Mouse (Mus musculus): ENCODE data around the gene Gm11937. TPM values are rescaled to one million over a fixed set of nuclear protein-coding genes. Genes with fewer than 3 reads are reported as not detected.

Gm11937 gene
- not detected for polyA plus RNA-seq (2012; fragmentation: generic; extraction: Trizol)

GRCm38 (mm10) chr11:99610089-99610488 lies at the start of gene Gm11937:
Gene Gm11937 (minus strand): TSS chr11:99610189.

DNA sequence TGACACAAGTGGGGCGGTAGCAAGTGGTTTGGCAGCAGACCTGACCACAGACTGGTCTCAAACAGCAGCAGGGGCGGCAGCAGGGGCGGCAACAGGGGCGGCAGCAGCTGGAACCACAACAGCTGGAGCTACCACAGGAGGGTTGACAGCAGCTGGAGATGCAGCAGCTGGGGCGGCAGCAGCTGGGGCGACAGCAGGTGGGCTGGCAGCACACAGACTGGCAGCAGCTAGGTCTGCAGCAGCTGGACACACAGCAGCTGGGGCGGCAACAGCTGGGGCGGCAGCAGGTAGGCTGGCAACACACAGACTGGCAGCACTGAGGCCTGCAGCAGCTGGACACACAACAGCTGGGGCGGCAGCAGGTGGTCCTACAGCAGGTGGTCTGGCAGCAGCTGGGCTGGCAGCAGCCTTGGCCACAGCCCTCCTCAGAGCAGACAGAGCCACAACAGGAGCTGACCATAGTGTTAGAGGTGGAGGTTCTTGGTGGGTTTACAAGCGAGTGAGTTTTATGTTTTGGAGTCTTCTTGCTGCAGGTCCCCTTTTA lies 48.5 kb upstream of the Gm11937 start, which contains the start of gene Gm11563:
Gene Gm11563 (minus strand): TSS at position 494 of the 544 bp plus-strand sequence.

DNA sequence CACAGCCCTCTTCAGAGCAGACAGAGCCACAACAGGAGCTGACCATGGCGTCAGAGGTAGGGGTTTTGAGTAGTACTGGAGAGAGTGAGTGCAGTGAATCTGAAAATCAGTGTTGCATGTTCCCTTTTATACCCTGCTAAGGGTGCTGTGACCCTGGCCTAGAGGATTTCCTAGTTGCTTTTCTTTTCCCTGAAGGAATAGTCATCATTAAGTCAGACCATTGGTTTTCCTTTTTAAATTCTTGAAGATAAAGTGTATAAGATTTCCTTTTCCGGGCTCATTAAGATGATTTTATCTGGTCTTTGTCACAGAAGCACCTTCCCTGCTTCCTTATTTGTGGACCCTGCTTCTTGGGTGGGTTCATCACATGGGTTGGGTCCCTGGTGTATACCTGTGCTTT lies 40.1 kb upstream of the Gm11937 start, which contains the start of gene Gm11555:
Gene Gm11555 (minus strand): TSS at position 101 of the 400 bp plus-strand sequence.

GRCm38 (mm10) chr11:99643635-99644139 lies 33.7 kb upstream of the Gm11937 start, which contains the start of gene Krtap4-7:
Gene Krtap4-7 (minus strand): TSS chr11:99644089.

DNA sequence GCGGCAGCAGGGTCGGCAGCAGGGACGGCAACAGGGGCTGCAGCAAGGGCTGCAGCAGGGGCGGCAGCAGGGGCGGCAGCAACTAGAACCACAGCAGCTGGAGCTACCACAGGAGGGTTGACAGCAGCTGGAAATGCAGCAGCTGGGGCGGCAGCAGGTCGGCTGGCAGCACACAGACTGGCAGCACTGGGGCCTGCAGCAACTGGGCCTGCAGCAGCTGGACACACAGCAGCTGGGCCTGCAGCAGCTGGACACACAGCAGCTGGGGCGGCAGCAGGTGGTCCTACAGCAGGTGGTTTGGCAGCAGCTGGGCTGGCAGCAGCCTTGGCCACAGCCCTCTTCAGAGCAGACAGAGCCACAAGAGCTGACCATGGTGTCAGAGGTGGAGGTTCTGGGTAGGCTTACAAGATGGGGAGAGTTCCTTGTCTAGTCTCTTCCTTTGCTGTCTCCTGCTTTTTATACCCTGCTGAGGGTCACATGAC lies 24.7 kb upstream of the Gm11937 start, which contains the start of gene Krtap4-2:
Gene Krtap4-2 (minus strand): TSS at position 432 of the 482 bp plus-strand sequence.

DNA sequence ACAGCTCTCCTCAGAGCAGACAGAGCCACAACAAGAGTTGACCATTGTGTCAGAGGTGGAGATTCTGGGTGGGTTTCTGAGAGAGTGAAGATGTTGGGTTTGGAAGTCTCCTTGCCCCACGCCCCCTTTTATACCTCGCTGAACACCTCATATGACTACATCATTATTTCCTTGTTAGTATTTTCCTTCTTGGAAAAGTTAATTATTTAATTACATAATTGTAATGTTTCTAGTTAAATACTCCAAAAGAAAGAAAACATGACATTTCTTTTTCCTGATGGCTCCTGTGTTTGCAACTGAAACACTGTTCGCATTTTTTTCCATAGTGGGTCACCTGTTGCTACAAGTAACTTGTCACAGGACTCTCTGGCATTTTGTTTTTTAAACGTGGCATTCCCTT lies 18.1 kb upstream of the Gm11937 start, which contains the start of gene Krtap4-1:
Gene Krtap4-1 (minus strand): TSS at position 101 of the 400 bp plus-strand sequence.

DNA sequence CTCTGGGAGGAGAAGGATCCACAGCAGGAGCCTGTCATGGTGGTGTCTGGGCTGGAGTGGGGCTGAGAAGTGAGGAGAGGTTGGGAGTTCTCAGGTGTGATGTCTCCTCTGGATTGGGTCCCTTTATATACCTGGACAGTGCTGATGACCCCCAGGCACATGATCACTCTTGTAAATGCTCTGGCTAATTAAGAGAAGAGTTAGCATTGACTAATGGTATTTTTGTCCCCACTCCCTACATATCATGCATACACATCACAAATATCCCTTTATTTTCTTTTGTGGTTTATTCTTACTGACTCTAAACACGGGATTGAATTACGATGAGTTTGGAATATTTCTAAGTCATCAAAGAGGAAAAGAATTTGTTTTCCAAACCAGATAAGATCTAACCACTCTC lies 10.3 kb upstream of the Gm11937 start, which contains the start of gene Gm11562:
Gene Gm11562 (minus strand): TSS at position 101 of the 400 bp plus-strand sequence.

DNA sequence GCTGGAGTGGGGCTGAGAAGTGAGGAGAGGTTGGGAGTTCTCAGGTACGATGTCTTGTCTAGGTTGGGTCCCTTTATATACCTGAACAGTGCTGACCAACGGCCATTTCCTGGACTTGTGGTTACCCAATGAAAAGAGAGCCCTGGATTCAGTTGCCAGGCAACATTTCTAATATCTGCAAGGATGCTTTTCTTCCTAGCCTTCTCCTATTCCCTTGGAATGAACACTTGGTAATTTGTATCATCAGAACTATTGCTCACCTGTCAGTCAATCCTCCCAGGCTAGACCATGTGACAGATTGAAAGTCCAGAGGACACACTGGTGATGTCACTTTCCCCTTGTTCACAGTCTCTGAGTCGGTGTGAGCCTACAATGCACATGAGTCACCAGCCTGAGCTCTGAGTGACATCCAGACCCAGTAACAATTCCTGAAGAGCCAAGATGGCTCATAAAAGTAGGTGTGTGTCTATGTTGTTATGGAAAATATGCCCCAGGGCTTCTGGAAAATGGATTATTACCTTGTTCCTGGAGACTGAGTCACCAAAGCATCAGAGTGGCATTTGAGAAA lies 4.9 kb upstream of the Gm11937 start, which contains the start of gene Krtap2-4:
Gene Krtap2-4 (minus strand): TSS at position 51 of the 568 bp plus-strand sequence.

GRCm38 (mm10) chr11:99603208-99603607 lies 6.8 kb downstream of the Gm11937 start, which contains the start of gene Gm11938:
Gene Gm11938 (minus strand): TSS chr11:99603308.

GRCm38 (mm10) chr11:99597742-99598141 lies 12.2 kb downstream of the Gm11937 start, which contains the start of gene Krtap9-3:
Gene Krtap9-3 (minus strand): TSS chr11:99598105.

GRCm38 (mm10) chr11:99590981-99591380 lies 19.0 kb downstream of the Gm11937 start, which contains the start of gene Krtap1-3:
Gene Krtap1-3 (minus strand): TSS chr11:99591339.

DNA sequence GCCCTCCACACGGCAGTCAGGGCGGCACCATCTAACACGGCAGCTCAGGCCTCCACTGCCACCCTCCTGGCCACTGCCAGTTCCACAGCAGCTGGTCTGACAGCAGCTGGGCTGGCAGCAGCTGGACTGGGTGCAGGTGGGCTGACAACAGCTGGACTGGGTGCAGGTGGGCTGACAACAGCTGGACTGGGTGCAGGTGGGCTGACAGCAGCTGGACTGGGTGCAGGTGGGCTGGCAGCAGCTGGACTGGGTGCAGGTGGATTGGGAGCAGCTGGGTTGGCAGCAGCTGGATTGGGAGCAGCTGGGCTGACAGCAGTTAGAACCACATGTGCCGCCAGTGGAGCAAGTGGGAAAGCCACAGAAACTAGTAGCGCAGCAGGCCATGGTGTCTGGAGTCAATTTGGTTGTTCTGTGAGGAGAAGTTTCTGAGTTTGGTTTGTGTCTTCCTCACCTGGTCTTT lies 26.7 kb downstream of the Gm11937 start, which contains the start of gene Krtap1-4:
Gene Krtap1-4 (minus strand): TSS at position 410 of the 460 bp plus-strand sequence.

GRCm38 (mm10) chr11:99580636-99581035 lies 29.4 kb downstream of the Gm11937 start, which contains the start of gene Krtap1-5:
Gene Krtap1-5 (minus strand): TSS chr11:99581016.

GRCm38 (mm10) chr11:99566530-99566929 lies 43.5 kb downstream of the Gm11937 start, which contains the start of gene Krtap3-1:
Gene Krtap3-1 (minus strand): TSS chr11:99566630.

Other genes with a start within 250 kb of the Gm11937 start
- gene Krt28, start 235.3 kb downstream of the Gm11937 start, polyA plus RNA-seq (2012; fragmentation: generic; extraction: Trizol) = under 1 TPM in 1 of 2 experiments, not detected in 1; 0.02 TPM
- 1 to 10 TPM; 2.4 to 8.5 TPM for gene Krt10, start 220.8 kb downstream of the Gm11937 start, polyA plus RNA-seq (2012; fragmentation: generic; extraction: Trizol)
- not detected for gene Krt12, start 187.9 kb downstream of the Gm11937 start, polyA plus RNA-seq (2012; fragmentation: generic; extraction: Trizol)
- not detected for gene Krt20, start 172.0 kb downstream of the Gm11937 start, polyA plus RNA-seq (2012; fragmentation: generic; extraction: Trizol)
- not detected for gene Krt23, start 117.1 kb downstream of the Gm11937 start, polyA plus RNA-seq (2012; fragmentation: generic; extraction: Trizol)
- gene Krt39, start 88.9 kb downstream of the Gm11937 start, polyA plus RNA-seq (2012; fragmentation: generic; extraction: Trizol) = not detected
- gene Krt40, start 67.0 kb downstream of the Gm11937 start, polyA plus RNA-seq (2012; fragmentation: generic; extraction: Trizol) = not detected
- not detected for gene Krtap3-3, start 59.3 kb downstream of the Gm11937 start, polyA plus RNA-seq (2012; fragmentation: generic; extraction: Trizol)
- not detected for gene Krtap3-2, start 53.3 kb downstream of the Gm11937 start, polyA plus RNA-seq (2012; fragmentation: generic; extraction: Trizol)
- gene Gm11939, start 50.7 kb downstream of the Gm11937 start, polyA plus RNA-seq (2012; fragmentation: generic; extraction: Trizol) = not detected
- gene Krtap3-1, start 43.6 kb downstream of the Gm11937 start, polyA plus RNA-seq (2012; fragmentation: generic; extraction: Trizol) = not detected
- under 1 TPM in 1 of 2 experiments, not detected in 1; 0.06 TPM for gene Krtap1-5, start 29.2 kb downstream of the Gm11937 start, polyA plus RNA-seq (2012; fragmentation: generic; extraction: Trizol)
- not detected for gene Krtap1-4, start 26.5 kb downstream of the Gm11937 start, polyA plus RNA-seq (2012; fragmentation: generic; extraction: Trizol)
- gene Krtap1-3, start 18.9 kb downstream of the Gm11937 start, polyA plus RNA-seq (2012; fragmentation: generic; extraction: Trizol) = not detected
- not detected for gene Krtap9-3, start 12.1 kb downstream of the Gm11937 start, polyA plus RNA-seq (2012; fragmentation: generic; extraction: Trizol)
- gene Gm11938, start 6.9 kb downstream of the Gm11937 start, polyA plus RNA-seq (2012; fragmentation: generic; extraction: Trizol) = not detected
- gene Krtap2-4, start 4.7 kb upstream of the Gm11937 start, polyA plus RNA-seq (2012; fragmentation: generic; extraction: Trizol) = not detected
- not detected for gene Gm11562, start 10.2 kb upstream of the Gm11937 start, polyA plus RNA-seq (2012; fragmentation: generic; extraction: Trizol)
- not detected for gene Krtap4-1, start 18.0 kb upstream of the Gm11937 start, polyA plus RNA-seq (2012; fragmentation: generic; extraction: Trizol)
- not detected for gene Krtap4-2, start 24.9 kb upstream of the Gm11937 start, polyA plus RNA-seq (2012; fragmentation: generic; extraction: Trizol)
- not detected for gene Krtap4-7, start 33.9 kb upstream of the Gm11937 start, polyA plus RNA-seq (2012; fragmentation: generic; extraction: Trizol)
- not detected for gene Gm11555, start 40.0 kb upstream of the Gm11937 start, polyA plus RNA-seq (2012; fragmentation: generic; extraction: Trizol)
- gene Gm11563, start 48.8 kb upstream of the Gm11937 start, polyA plus RNA-seq (2012; fragmentation: generic; extraction: Trizol) = not detected
- gene Krtap4-6, start 55.8 kb upstream of the Gm11937 start, polyA plus RNA-seq (2012; fragmentation: generic; extraction: Trizol) = not detected
- not detected for gene Gm14190, start 80.6 kb upstream of the Gm11937 start, polyA plus RNA-seq (2012; fragmentation: generic; extraction: Trizol)
- gene Gm14180, start 124.1 kb upstream of the Gm11937 start, polyA plus RNA-seq (2012; fragmentation: generic; extraction: Trizol) = not detected
- not detected for gene Gm11595, start 162.7 kb upstream of the Gm11937 start, polyA plus RNA-seq (2012; fragmentation: generic; extraction: Trizol)
- gene Krtap4-8, start 170.5 kb upstream of the Gm11937 start, polyA plus RNA-seq (2012; fragmentation: generic; extraction: Trizol) = not detected
- gene Krtap4-9, start 175.0 kb upstream of the Gm11937 start, polyA plus RNA-seq (2012; fragmentation: generic; extraction: Trizol) = not detected
- not detected for gene Gm11596, start 183.3 kb upstream of the Gm11937 start, polyA plus RNA-seq (2012; fragmentation: generic; extraction: Trizol)
- gene Gm11569, start 188.7 kb upstream of the Gm11937 start, polyA plus RNA-seq (2012; fragmentation: generic; extraction: Trizol) = not detected
- not detected for gene Gm11554, start 194.3 kb upstream of the Gm11937 start, polyA plus RNA-seq (2012; fragmentation: generic; extraction: Trizol)
- not detected for gene Krtap4-13, start 199.7 kb upstream of the Gm11937 start, polyA plus RNA-seq (2012; fragmentation: generic; extraction: Trizol)
- gene Gm11564, start 205.5 kb upstream of the Gm11937 start, polyA plus RNA-seq (2012; fragmentation: generic; extraction: Trizol) = not detected
- gene 2300003K06Rik, start 227.9 kb upstream of the Gm11937 start, polyA plus RNA-seq (2012; fragmentation: generic; extraction: Trizol) = not detected
- not detected for gene Krtap4-16, start 241.4 kb upstream of the Gm11937 start, polyA plus RNA-seq (2012; fragmentation: generic; extraction: Trizol)
- not detected for gene Gm11568, start 247.7 kb upstream of the Gm11937 start, polyA plus RNA-seq (2012; fragmentation: generic; extraction: Trizol)

Measured in C3H10T1/2 (cell line).